Mouse (Mus musculus) embryonic facial prominence, embryonic 11.5 days (tissue): Measurements from ENCODE around the gene Zc3hav1. TPM values are rescaled to one million over a fixed set of nuclear protein-coding genes. Genes with fewer than 3 reads are reported as not detected.

Source experiments
- ATAC-seq: fragments of 200-750 bp; cut with Nextera tagmentation; replicated peaks from 2 replicates; pipeline ENCODE4 v1.8.0; 2017; ENCODE audit warnings: low read depth; ENCODE audit not compliant: insufficient number of reproducible peaks, low FRiP score, low TSS enrichment
- DNase-seq: peaks from one replicate; pipeline ENCODE4 v3.0.0-alpha.2; 2015; ENCODE audit warnings: low spot score
- H3K27ac ChIP-seq: fragments of 300-500 bp; sonication (generic); replicated peaks from 2 replicates; pipeline ENCODE4 v1.5.1; 2014; ENCODE audit warnings: mild to moderate bottlenecking, low read depth, low read length, control low read depth
- H3K27me3 ChIP-seq: fragments of 300-500 bp; sonication (generic); 2 replicates; pipeline ENCODE4 v1.6.1; 2014; ENCODE audit warnings: mild to moderate bottlenecking, low read length, moderate library complexity, mixed read lengths; ENCODE audit not compliant: control insufficient read depth, insufficient read depth
- H3K36me3 ChIP-seq: fragments of 300-500 bp; sonication (generic); replicated peaks from 2 replicates; pipeline ENCODE4 v1.6.1; 2014; ENCODE audit warnings: low read depth, mild to moderate bottlenecking, low read length, moderate library complexity, mixed read lengths; ENCODE audit not compliant: control insufficient read depth, insufficient read depth
- H3K4me1 ChIP-seq: fragments of 300-500 bp; sonication (generic); 2 replicates; pipeline ENCODE4 v1.6.1; 2014; ENCODE audit warnings: low read length, mixed read lengths; ENCODE audit not compliant: control insufficient read depth, insufficient read depth
- H3K4me2 ChIP-seq: fragments of 300-500 bp; sonication (generic); 2 replicates; pipeline ENCODE4 v1.6.1; 2014; ENCODE audit warnings: low read depth, mild to moderate bottlenecking, control low read depth, low read length, moderate library complexity
- H3K4me3 ChIP-seq: fragments of 300-500 bp; sonication (generic); 2 replicates; pipeline ENCODE4 v1.5.1; 2014; ENCODE audit warnings: low read depth, low read length, control low read depth
- H3K9ac ChIP-seq: fragments of 300-500 bp; sonication (generic); replicated peaks from 2 replicates; pipeline ENCODE4 v1.6.1; 2014; ENCODE audit warnings: mild to moderate bottlenecking, control low read depth, low read length
- H3K9me3 ChIP-seq: fragments of 300-500 bp; sonication (generic); replicated peaks from 2 replicates; pipeline ENCODE4 v1.6.1; 2016; ENCODE audit warnings: mild to moderate bottlenecking, low read length, inconsistent platforms, mixed read lengths; ENCODE audit not compliant: control insufficient read depth
- WGBS: fragments of 180-500 bp; shearing (Covaris S2); extraction: QIAGEN DNeasy Blood & Tissue Kit; methylation state at CpG from one replicate; pipeline ENCODE4 v1.1.7; 2014; 5-methylcytosine and 5-hydroxymethylcytosine counted together
- polyA plus RNA-seq: library from polyadenylated mRNA; unstranded; fragments of >200 nt; fragmentation: Nextera tagmentation; extraction: Ambion mirVana; gene quantifications from 2 replicates; pipeline ENCODE4 v1.2.1, GENCODE M21; 2014

The Zc3hav1 gene
- polyA plus RNA-seq, 1 experiment from 2014 or later = 1.8 TPM

GRCm38 (mm10) chr6:38261877-38262276, 92.5 kb downstream of the Zc3hav1 start:
- Histone ChIP-seq H3K4me1 (no peaks in the 10 kb centered on the region), H3K9me3 (no peaks in the 10 kb centered on the region), H3K4me2 (no peak overlapping the region), H3K9ac (no peak overlapping the region), H3K36me3 (no peaks in the 10 kb centered on the region), H3K27me3 (no peaks in the 10 kb centered on the region), H3K27ac (no peak overlapping the region), H3K4me3 (no peak overlapping the region)
- WGBS = 62% methylated on average over 4 of the region's 4 CpGs
- DNase-seq (no peak), ATAC-seq (no peak)

- Histone ChIP-seq H3K36me3 (no peaks in the 10 kb centered on the region), H3K27me3 (no peaks in the 10 kb centered on the region), H3K9ac (no peak overlapping the region), H3K4me2 (no peak overlapping the region), H3K9me3 (no peaks in the 10 kb centered on the region), H3K4me3 (no peak overlapping the region), H3K27ac (no peak overlapping the region), H3K4me1 (peaks cover 3% of the 10 kb centered on the region; the same call in 1 of the 2 replicates)
- DNase-seq = no peak
- 93% methylated on average over 8 of the region's 8 CpGs for WGBS
- ATAC-seq = no peak
Measured at GRCm38 (mm10) chr6:38257506-38257905, 96.9 kb downstream of the Zc3hav1 start.

GRCm38 (mm10) chr6:38256793-38257192, 97.6 kb downstream of the Zc3hav1 start:
- H3K4me3 ChIP-seq = no peak overlapping the region
- no peaks in the 10 kb centered on the region for H3K27me3 ChIP-seq
- WGBS = 90% methylated on average over 4 of the region's 4 CpGs
- H3K27ac ChIP-seq = no peak overlapping the region
- no peaks in the 10 kb centered on the region for H3K36me3 ChIP-seq
- no peak overlapping the region for H3K4me2 ChIP-seq
- peaks cover 6% of the 10 kb centered on the region for H3K4me1 ChIP-seq
- ATAC-seq = no peak
- no peak for DNase-seq
- H3K9ac ChIP-seq = no peak overlapping the region
- H3K9me3 ChIP-seq = no peaks in the 10 kb centered on the region

DNA sequence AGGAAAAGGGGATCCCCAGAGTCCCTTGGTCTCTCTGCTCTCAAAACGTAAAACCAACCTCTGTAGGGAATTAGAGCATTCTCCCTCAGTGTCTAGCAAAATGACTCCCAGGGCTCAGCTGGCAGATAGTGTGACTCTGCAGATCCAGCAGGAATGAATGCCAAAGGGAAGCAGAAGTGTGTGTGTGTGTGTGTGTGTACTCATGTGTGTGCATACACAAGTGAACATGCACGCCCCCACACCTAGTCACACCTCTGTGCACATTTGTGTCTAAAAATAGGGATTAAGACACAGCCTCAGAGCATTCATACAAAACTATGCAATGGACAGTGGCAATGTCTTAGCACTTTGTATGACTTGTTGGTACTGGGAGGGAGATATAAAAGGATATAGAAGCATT, 98.6 kb downstream of the Zc3hav1 start:
- ATAC-seq (no peak), DNase-seq (no peak)
- H3K27me3 ChIP-seq = no peaks in the 10 kb centered on the region
- H3K9ac ChIP-seq = no peak overlapping the region
- H3K27ac ChIP-seq = no peak overlapping the region
- no peaks in the 10 kb centered on the region for H3K36me3 ChIP-seq
- no peak overlapping the region for H3K4me2 ChIP-seq
- peaks cover 10% of the 10 kb centered on the region for H3K4me1 ChIP-seq
- WGBS = 52% methylated on average over 2 of the region's 2 CpGs
- no peaks in the 10 kb centered on the region for H3K9me3 ChIP-seq
- H3K4me3 ChIP-seq = no peak overlapping the region

Other genes with a start within 250 kb of the Zc3hav1 start
- not detected in 2 replicates for gene Tmem213, start 245.3 kb downstream of the Zc3hav1 start, polyA plus RNA-seq
- not detected in 2 replicates for gene Atp6v0a4, start 230.0 kb downstream of the Zc3hav1 start, polyA plus RNA-seq
- gene D630045J12Rik, start 100.6 kb downstream of the Zc3hav1 start, polyA plus RNA-seq = 8.8 and 10.2 TPM in 2 replicates
- 16.3 and 19.4 TPM in 2 replicates for gene Zc3hav1l, start 55.3 kb downstream of the Zc3hav1 start, polyA plus RNA-seq
- gene Ttc26, start 26.9 kb upstream of the Zc3hav1 start, polyA plus RNA-seq = 10.4 and 11.8 TPM in 2 replicates
- 12.4 and 12.5 TPM in 2 replicates for gene Ubn2, start 79.3 kb upstream of the Zc3hav1 start, polyA plus RNA-seq
- gene Fmc1, start 178.9 kb upstream of the Zc3hav1 start, polyA plus RNA-seq = 90.1 and 105 TPM in 2 replicates
- 35.7 and 36.3 TPM in 2 replicates for gene Luc7l2, start 196.7 kb upstream of the Zc3hav1 start, polyA plus RNA-seq